Mouse (Mus musculus) kidney, adult 2 months (tissue): ENCODE results near the gene Srrm4. TPM values are rescaled to one million over a fixed set of nuclear protein-coding genes. Genes with fewer than 3 reads are reported as not detected.

ENCODE experiments used
- DNase-seq: peaks from one replicate; pipeline ENCODE4 v3.0.0; 2021
- H3K27ac ChIP-seq: fragments of 200-500 bp; 2 replicates; pipeline ENCODE4 v1.5.1; 2012; ENCODE audit warnings: low read depth, low read length, control low read depth, inconsistent platforms; ENCODE audit not compliant: insufficient read depth
- H3K27me3 ChIP-seq: fragments of 200-500 bp; replicated peaks from 2 replicates; pipeline ENCODE4 v1.6.1; 2012; ENCODE audit warnings: mild to moderate bottlenecking, moderate library complexity, low read length, inconsistent platforms; ENCODE audit not compliant: control insufficient read depth, insufficient read depth
- H3K36me3 ChIP-seq: fragments of 200-500 bp; 2 replicates; pipeline ENCODE4 v1.6.1; 2012; ENCODE audit warnings: mild to moderate bottlenecking, moderate library complexity, low read length, inconsistent platforms; ENCODE audit not compliant: control insufficient read depth, insufficient read depth
- H3K4me1 ChIP-seq: fragments of 200-500 bp; 2 replicates; pipeline ENCODE4 v1.6.1; 2011; ENCODE audit warnings: low read length; ENCODE audit not compliant: control insufficient read depth, insufficient read depth
- H3K4me3 ChIP-seq: fragments of 200-500 bp; 2 replicates; pipeline ENCODE4 v1.5.1; 2011; ENCODE audit warnings: mild to moderate bottlenecking, low read depth, low read length, control low read depth; ENCODE audit not compliant: insufficient read depth
- CTCF ChIP-seq: fragments of 200-500 bp; conservative IDR thresholded peaks from 2 replicates; pipeline ENCODE4 v1.5.1; 2011; ENCODE audit warnings: low read depth, mild to moderate bottlenecking, control low read depth, low read length, moderate library complexity, mixed read lengths; ENCODE audit not compliant: insufficient read depth, insufficient read length
- POLR2A ChIP-seq: fragments of 200-500 bp; IDR thresholded peaks from one replicate; pipeline ENCODE4 v1.6.1; 2011; ENCODE audit warnings: low read depth, low read length, control low read depth
- WGBS: fragments of 180-500 bp; shearing (Covaris S2); methylation state at CpG from one replicate; pipeline ENCODE4 v1.1.7; 2018; 5-methylcytosine and 5-hydroxymethylcytosine counted together
- polyA plus RNA-seq: library from polyadenylated mRNA; depleted of rRNA; stranded (reverse); fragments of >200 nt; gene quantifications from 2 replicates; pipeline ENCODE4 v1.2.3, GENCODE M21; 2012

Gene Srrm4
- polyA plus RNA-seq, 1 experiment: 0.25 TPM

DNA sequence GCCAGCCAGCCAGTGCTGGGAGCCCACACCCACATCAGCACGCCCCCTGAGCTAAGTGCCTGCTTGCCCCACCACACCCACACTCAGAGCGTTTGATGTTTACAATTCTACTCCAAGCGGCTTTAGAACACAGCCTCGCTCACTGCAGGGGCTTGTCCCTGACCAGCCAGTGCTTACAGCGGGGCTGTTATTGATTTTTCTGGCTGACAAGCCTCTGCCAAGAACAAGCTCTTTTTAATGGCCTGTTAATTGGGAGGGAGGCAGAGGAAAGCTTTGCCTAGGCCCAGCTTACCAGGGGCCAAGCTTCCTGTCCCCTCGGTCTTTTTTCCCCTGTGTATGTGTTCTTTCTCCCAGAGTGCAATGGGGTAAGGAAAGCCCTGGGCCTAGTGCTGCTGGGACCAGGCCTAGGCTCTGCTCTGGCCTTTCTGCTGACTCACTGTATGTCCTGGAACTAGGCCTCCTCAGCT lies 170.8 kb downstream of the Srrm4 start:
- H3K4me1 ChIP-seq: no peaks in the 10 kb centered on the region
- no peak for TF ChIP-seq CTCF
- TF ChIP-seq POLR2A: no peak
- WGBS: 47% methylated on average over 6 of the region's 6 CpGs
- H3K4me3 ChIP-seq: no peak overlapping the region
- peak; percentile 10 for DNase-seq
- H3K36me3 ChIP-seq: no peaks in the 10 kb centered on the region
- no peak overlapping the region for H3K27ac ChIP-seq
- H3K27me3 ChIP-seq: no peaks in the 10 kb centered on the region

DNA sequence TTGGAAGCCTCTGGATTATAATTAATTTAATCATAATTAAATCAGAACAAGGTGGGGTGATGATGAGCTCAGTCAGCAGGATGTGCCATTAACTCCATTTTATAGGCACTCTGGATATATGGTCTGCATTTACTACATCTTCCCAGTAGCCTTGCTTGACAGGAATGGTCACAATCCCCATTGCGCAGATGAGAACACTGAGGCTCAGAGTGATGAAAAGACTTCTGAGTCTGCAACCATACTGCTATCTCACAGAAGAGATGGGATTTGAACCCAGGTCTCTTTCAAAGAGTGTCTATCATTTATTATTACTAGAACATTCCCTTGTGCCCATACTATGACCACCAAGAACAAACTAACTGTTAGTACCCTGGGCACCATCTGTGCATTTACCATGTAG lies 171.4 kb downstream of the Srrm4 start:
- 100% methylated on average over 1 of the region's 1 CpGs for WGBS
- Histone ChIP-seq H3K36me3 (no peaks in the 10 kb centered on the region), H3K27me3 (no peaks in the 10 kb centered on the region), H3K27ac (no peak overlapping the region), H3K4me3 (no peak overlapping the region), H3K4me1 (no peaks in the 10 kb centered on the region)
- no peak for DNase-seq
- TF ChIP-seq POLR2A (no peak), CTCF (no peak)

DNA sequence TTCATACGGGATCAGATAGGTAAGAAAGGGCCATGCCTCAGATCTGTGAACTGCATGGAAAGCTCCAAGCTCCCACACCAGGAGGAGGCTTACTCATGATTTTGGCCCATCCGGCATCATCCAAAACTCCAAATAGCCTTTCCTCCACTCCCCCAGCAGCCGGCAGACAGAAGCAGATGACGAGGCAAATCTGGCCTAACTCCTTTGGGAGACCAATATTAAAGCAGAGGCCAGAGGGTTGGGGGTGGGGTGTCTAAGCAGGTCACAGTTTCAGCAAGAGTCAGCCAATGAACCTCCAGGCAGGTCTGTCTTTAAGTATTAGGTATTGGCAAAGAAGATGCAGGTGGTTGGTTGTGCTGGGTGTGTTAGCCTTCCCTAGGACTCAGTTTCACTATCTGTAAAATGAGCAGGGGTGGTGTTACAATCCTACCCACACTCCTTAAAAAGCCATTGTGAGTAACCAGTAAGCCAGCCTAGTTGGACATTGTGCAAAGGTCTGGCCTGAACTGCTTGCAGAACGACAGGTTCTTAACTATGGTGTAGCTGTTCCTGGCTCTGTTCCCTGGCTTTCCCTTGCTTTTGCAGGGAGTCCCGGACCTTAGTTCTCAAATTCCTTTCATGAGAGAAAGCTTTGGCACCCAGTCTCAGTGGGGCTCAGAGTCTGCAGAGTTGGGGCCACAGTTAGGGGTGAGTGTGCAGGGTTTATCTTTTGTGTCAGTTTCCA lies 172.1 kb downstream of the Srrm4 start:
- Histone ChIP-seq H3K27me3 (no peaks in the 10 kb centered on the region), H3K27ac (no peak overlapping the region), H3K4me3 (no peak overlapping the region), H3K4me1 (no peaks in the 10 kb centered on the region), H3K36me3 (no peaks in the 10 kb centered on the region)
- DNase-seq: no peak
- TF ChIP-seq CTCF: no peak
- TF ChIP-seq POLR2A: no peak
- 69% methylated on average over 6 of the region's 6 CpGs for WGBS

DNA sequence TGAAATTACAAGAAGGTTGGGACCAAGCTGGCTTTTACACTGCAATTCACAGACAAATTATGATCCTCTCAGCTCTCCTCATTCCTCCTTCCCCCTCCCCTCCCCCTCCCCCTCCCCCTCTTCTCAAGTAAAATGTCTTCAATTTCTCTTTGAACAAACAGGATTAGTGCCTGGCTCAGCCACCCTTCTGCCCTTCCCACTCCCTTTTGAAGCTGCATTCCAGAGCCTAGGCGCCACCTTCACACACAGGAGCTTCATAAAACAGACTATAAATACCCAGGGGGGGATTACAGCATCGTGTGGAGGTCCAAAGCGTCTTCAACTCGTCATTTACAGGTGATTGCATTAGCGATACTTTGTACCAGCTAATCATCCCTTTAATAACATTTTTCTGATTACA lies 175.4 kb downstream of the Srrm4 start:
- 28% methylated on average over 5 of the region's 5 CpGs for WGBS
- no peaks in the 10 kb centered on the region for H3K36me3 ChIP-seq
- no peak for DNase-seq

DNA sequence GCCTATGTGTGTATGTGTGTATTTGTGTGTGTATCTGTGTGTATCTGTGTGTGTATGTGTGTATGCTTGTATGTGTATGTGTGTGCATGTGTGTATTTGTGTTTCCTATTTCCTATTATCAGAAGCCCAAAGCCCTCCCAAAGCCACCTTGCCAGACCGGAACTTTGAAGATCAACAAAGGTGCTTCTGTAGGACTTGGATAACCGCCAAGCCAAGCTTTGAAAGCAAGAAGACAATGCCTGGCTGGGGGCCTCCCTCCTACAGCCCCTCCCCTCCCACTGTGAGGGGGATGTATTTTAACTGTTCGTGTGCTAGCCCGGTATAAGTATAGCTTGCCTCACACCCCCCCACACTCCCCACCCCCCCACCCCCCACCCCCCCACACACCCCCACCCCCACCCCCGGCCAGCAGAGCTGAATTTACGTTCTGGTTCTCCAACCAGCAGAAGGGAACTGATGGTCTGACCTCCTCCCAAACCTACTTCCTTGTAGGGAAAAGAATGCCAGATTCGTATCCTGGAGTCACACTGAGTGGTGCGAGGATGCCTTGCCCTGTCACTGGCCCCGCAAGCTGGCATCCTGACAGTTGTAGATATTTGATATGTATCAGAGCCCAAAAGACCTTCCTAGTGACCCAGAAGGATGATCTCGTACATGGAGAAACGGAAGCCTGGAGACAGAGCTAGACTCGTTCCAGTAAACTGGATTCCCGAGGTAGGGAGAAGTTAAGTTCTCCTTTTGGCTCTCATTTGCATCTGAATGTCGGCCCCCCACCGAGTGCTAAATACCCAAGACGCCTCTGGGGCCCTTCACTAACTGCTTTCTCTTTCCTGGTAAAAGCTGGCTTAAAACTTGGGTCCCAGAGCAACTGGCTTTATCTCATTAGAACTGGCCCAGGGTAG lies 181.7 kb downstream of the Srrm4 start:
- DNase-seq: peak; percentile 36
- WGBS: 9% methylated on average over 16 of the region's 16 CpGs

More for the DNA sequence above, 175.4 kb downstream of the Srrm4 start:
- TF ChIP-seq POLR2A (no peak), CTCF (no peak)
- Histone ChIP-seq H3K27me3 (no peaks in the 10 kb centered on the region), H3K4me1 (no peaks in the 10 kb centered on the region), H3K4me3 (no peak overlapping the region), H3K27ac (no peak overlapping the region)

DNA sequence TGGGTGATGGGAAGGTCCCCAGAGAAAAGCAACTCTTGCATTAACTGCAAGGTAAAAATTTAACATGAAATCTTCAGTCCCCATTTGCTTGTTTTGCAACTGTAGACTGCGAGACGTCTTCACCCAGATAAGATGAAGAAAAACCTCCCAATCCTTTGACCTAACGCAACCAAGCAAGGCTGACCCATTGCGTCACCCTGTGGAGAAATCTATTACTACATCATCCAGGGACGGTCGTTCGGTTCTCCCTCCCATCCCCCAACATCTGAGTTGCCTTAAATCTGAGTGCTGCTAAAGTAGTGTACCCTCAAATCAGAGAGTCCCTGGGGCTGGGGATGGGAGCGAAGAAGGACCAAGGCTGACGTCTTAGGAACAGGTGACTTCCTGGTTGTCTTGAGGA lies 182.7 kb downstream of the Srrm4 start:
- no peak for DNase-seq
- H3K4me3 ChIP-seq: no peak overlapping the region
- no peaks in the 10 kb centered on the region for H3K27me3 ChIP-seq
- TF ChIP-seq POLR2A: no peak
- no peak; the same call in 1 of the 2 replicates for TF ChIP-seq CTCF
- H3K27ac ChIP-seq: no peak overlapping the region
- H3K4me1 ChIP-seq: no peaks in the 10 kb centered on the region
- no peaks in the 10 kb centered on the region for H3K36me3 ChIP-seq
- WGBS: 84% methylated on average over 9 of the region's 9 CpGs

More for the DNA sequence above, 181.7 kb downstream of the Srrm4 start:
- Histone ChIP-seq H3K4me1 (no peaks in the 10 kb centered on the region), H3K27ac (no peak overlapping the region), H3K4me3 (no peak overlapping the region), H3K27me3 (no peaks in the 10 kb centered on the region), H3K36me3 (no peaks in the 10 kb centered on the region)
- no peak for TF ChIP-seq POLR2A
- no peak for TF ChIP-seq CTCF

DNA sequence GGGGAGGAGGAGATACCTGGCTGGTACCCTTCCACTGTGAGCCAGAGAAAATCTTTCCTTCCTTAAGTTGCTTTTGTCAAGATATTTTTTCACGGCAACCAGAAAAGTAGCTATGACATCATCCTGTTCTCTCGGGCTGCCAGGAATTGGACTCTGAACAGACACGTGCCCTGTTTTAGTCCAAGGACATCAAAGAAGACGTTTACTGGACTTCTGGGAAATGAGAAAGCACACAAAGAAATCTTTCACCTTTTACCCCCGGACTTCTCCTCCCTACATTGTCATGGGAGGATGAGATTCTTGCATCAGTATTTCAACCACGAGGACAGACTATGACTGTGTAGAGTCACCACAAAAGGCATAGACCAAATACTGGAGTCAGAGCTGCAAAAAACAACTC lies 183.7 kb downstream of the Srrm4 start:
- Histone ChIP-seq H3K27ac (no peak overlapping the region), H3K4me1 (no peaks in the 10 kb centered on the region), H3K27me3 (no peaks in the 10 kb centered on the region), H3K36me3 (no peaks in the 10 kb centered on the region), H3K4me3 (no peak overlapping the region)
- TF ChIP-seq CTCF (no peak), POLR2A (no peak)
- DNase-seq: peak; percentile 54
- 10% methylated on average over 6 of the region's 6 CpGs for WGBS
